Mouse (Mus musculus): ENCODE results near the gene Dennd6a. TPM values are rescaled to one million over a fixed set of nuclear protein-coding genes. Genes with fewer than 3 reads are reported as not detected.

Dennd6a gene
- polyA plus RNA-seq, 2 experiments: 5.3 to 10.8 TPM

DNA sequence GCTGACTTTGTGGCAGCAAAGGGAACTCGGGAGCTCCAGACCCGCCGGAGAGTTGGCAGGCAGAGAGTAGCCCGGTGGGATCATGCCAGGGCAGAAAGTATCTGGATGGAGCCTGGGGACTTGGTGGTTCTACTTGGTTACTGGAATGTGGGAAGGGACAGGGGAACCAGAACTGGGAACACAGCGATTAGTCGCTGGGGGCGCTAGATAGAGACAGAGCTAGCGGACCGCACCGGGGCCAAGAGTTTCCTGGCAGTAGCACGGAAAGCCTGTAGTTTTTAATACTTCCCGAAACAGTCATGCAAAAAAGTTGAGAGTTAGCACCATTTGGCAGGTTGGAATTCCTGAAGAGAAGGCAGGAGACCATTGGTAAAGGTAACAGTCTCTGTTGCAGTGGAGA, 101.7 kb downstream of the Dennd6a start:
- no peaks in the 10 kb centered on the region for H3K9me3 ChIP-seq (ENCODE audit: control insufficient read depth, low read length)
- H3K27me3 ChIP-seq (ENCODE audit: control insufficient read depth, insufficient read depth, low read length): no peaks in the 10 kb centered on the region
- peak overlapping the region; percentile 20 to 36; a peak in 3 of 4 replicates for H3K4me3 ChIP-seq (ENCODE audit: insufficient read depth in 1 of 2, low read depth in 2 of 2, low read length in 2 of 2)
- H3K4me2 ChIP-seq (ENCODE audit: low read depth): peak overlapping the region; percentile 73
- H3K9ac ChIP-seq (replicated peaks): peak overlapping the region; percentile 42
- H3K36me3 ChIP-seq (replicated peaks; ENCODE audit: control insufficient read depth, insufficient read depth, low read depth): no peaks in the 10 kb centered on the region
- ATAC-seq (ENCODE audit: insufficient read depth): peak; percentile 77
- no peak overlapping the region for H3K27ac ChIP-seq
- TF ChIP-seq CTCF (IDR thresholded peaks at IDR 0.05; ENCODE audit: low read depth) (peak; percentile 70), EP300 (IDR thresholded peaks at IDR 0.05; ENCODE audit: low read depth) (no peak)
- WGBS (ENCODE audit: insufficient replicate concordance): 22% methylated on average over 12 of the region's 12 CpGs
- peak in 1 of 3 experiments; percentile 29 for DNase-seq (ENCODE audit: low read depth in 3 of 3, low spot score in 3 of 3)
- H3K4me1 ChIP-seq (replicated peaks; ENCODE audit: control insufficient read depth in 2 of 2, insufficient read depth in 2 of 2, low read length in 1 of 2): peaks cover 16 to 22% of the 10 kb centered on the region in 2 experiments

DNA sequence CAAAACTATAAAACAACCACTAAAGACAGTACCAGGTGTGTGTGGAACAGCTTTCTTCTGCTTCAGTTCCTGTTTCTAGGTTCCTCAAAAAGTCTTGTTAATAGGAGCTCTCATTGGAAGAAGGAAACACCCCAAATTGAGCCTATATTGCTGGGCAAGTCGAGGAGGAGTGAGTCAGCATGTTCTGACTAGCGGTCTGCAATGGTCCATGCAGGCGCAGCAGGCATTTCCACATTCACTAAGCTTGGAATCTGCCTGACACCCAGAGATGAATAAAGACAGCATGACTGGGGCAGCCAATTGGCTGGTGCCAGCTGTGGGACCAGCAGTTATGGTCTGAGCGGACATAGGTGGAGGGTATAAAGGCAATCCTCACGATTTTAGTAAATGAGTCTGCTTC, 102.1 kb downstream of the Dennd6a start:
- H3K27ac ChIP-seq: no peak overlapping the region
- H3K4me2 ChIP-seq (ENCODE audit: low read depth): peak overlapping the region; percentile 73
- H3K27me3 ChIP-seq (ENCODE audit: control insufficient read depth, insufficient read depth, low read length): no peaks in the 10 kb centered on the region
- peaks cover 13 to 22% of the 10 kb centered on the region in 2 experiments for H3K4me1 ChIP-seq (replicated peaks; ENCODE audit: control insufficient read depth in 2 of 2, insufficient read depth in 2 of 2, low read length in 1 of 2)
- no peaks in the 10 kb centered on the region for H3K9me3 ChIP-seq (ENCODE audit: control insufficient read depth, low read length)
- 31% methylated on average over 5 of the region's 5 CpGs for WGBS (ENCODE audit: insufficient replicate concordance)
- peak overlapping the region; percentile 20 to 36; a peak in 3 of 4 replicates for H3K4me3 ChIP-seq (ENCODE audit: insufficient read depth in 1 of 2, low read depth in 2 of 2, low read length in 2 of 2)
- TF ChIP-seq CTCF (IDR thresholded peaks at IDR 0.05; ENCODE audit: low read depth) (no peak), EP300 (IDR thresholded peaks at IDR 0.05; ENCODE audit: low read depth) (no peak)
- ATAC-seq (ENCODE audit: insufficient read depth) (peak; percentile 81), DNase-seq (ENCODE audit: low read depth in 3 of 3, low spot score in 3 of 3) (peak in 2 of 3 experiments; percentile 44 to 52)
- peak overlapping the region; percentile 42 for H3K9ac ChIP-seq (replicated peaks)
- no peaks in the 10 kb centered on the region for H3K36me3 ChIP-seq (replicated peaks; ENCODE audit: control insufficient read depth, insufficient read depth, low read depth)

Small RNA genes within 50 kb of the gene (microRNA-seq; reads per million reads assigned to microRNA genes)
- not detected for gene Mir7672

Other genes with a start within 250 kb of the Dennd6a start
- gene Slmap, start 38.9 kb upstream of the Dennd6a start, polyA plus RNA-seq (2012; rRNA removed): 7.6 and 10.4 TPM in 2 replicates
- gene Slmap, start 38.9 kb upstream of the Dennd6a start, polyA plus RNA-seq (2014; fragmentation: Nextera tagmentation; extraction: Ambion mirVana): 9.5 and 12.9 TPM in 2 replicates
- gene Arf4, start 64.2 kb downstream of the Dennd6a start, polyA plus RNA-seq (2012; rRNA removed): 37.7 and 51.2 TPM in 2 replicates
- gene Arf4, start 64.2 kb downstream of the Dennd6a start, polyA plus RNA-seq (2014; fragmentation: Nextera tagmentation; extraction: Ambion mirVana): 139 and 140 TPM in 2 replicates
- 3.2 and 3.4 TPM in 2 replicates for gene Pde12, start 96.0 kb downstream of the Dennd6a start, polyA plus RNA-seq (2012; rRNA removed)
- gene Pde12, start 96.0 kb downstream of the Dennd6a start, polyA plus RNA-seq (2014; fragmentation: Nextera tagmentation; extraction: Ambion mirVana): 6.5 and 7.3 TPM in 2 replicates
- 0.01 TPM in 2 replicates for gene Dnah12, start 119.4 kb downstream of the Dennd6a start, polyA plus RNA-seq (2012; rRNA removed)
- gene Dnah12, start 119.4 kb downstream of the Dennd6a start, polyA plus RNA-seq (2014; fragmentation: Nextera tagmentation; extraction: Ambion mirVana): 0.03 TPM in 2 replicates

All from liver, embryonic 14.5 days (tissue).